Mouse (Mus musculus): ENCODE measurements around the gene Dop1b. TPM values are rescaled to one million over a fixed set of nuclear protein-coding genes. Genes with fewer than 3 reads are reported as not detected.

Dop1b gene
- total RNA-seq, 1 experiment, result 11.6 TPM

- Histone ChIP-seq H3K36me3 (ENCODE audit: control insufficient read depth, insufficient read depth, low read length, poor library complexity, severe bottlenecking) (0 out of 2 replicates have a peak, but pooled peaks cover 3% of the 10 kb centered on the region), H3K9me3 (ENCODE audit: control insufficient read depth, insufficient read depth, low read depth, low read length) (no peaks in the 10 kb centered on the region), H3K9ac (ENCODE audit: insufficient read depth, low read depth, low read length, poor library complexity, severe bottlenecking) (peak overlapping the region; percentile 98), H3K4me3 (ENCODE audit: insufficient read depth in 1 of 2, low read depth in 1 of 2, low read length in 2 of 2, poor library complexity in 1 of 2, severe bottlenecking in 1 of 2) (peak overlapping the region; percentile 91 to 92), H3K27ac (ENCODE audit: insufficient read depth, low read depth, low read length, poor library complexity, severe bottlenecking) (peak overlapping the region; percentile 85), H3K4me1 (ENCODE audit: control insufficient read depth in 2 of 2, insufficient read depth in 2 of 2, low read length in 2 of 2, poor library complexity in 1 of 2) (peaks cover 9 to 11% of the 10 kb centered on the region in 2 experiments; a peak in 3 of 4 replicates)
- in situ Hi-C loops (cut with MboI; ENCODE audit: low sequenced_read_pairs in 2 of 2, unreplicated experiment in 2 of 2), result no loop called here
- TF ChIP-seq CHD2 (IDR thresholded peaks at IDR 0.05; ENCODE audit: low read depth, low read length), result no peak
- no peak for TF ChIP-seq MAFK (IDR thresholded peaks at IDR 0.05; ENCODE audit: insufficient read depth, low read depth, low read length)
- TF ChIP-seq ZNF384 (IDR thresholded peaks at IDR 0.05; ENCODE audit: low read depth, low read length), result peak; percentile 82
- TF ChIP-seq ZC3H11A (IDR thresholded peaks at IDR 0.05; ENCODE audit: borderline replicate concordance, low read depth, low read length), result no peak
- no peak for DNase-seq (ENCODE audit: low read depth, low spot score)
Observed at GRCm38 (mm10) chr16:93832451-93833276, 121.0 kb downstream of the Dop1b start.

- Histone ChIP-seq H3K27ac (ENCODE audit: insufficient read depth, low read depth, low read length, poor library complexity, severe bottlenecking) (no peak overlapping the region), H3K36me3 (ENCODE audit: control insufficient read depth, insufficient read depth, low read length, poor library complexity, severe bottlenecking) (0 out of 2 replicates have a peak, but pooled peaks cover 3% of the 10 kb centered on the region), H3K9ac (ENCODE audit: insufficient read depth, low read depth, low read length, poor library complexity, severe bottlenecking) (peak overlapping the region; percentile 61; the same call in 1 of the 2 replicates), H3K4me1 (ENCODE audit: control insufficient read depth in 2 of 2, insufficient read depth in 2 of 2, low read length in 2 of 2, poor library complexity in 1 of 2) (peaks cover 9 to 12% of the 10 kb centered on the region in 2 experiments; a peak in 3 of 4 replicates), H3K4me3 (ENCODE audit: insufficient read depth in 1 of 2, low read depth in 1 of 2, low read length in 2 of 2, poor library complexity in 1 of 2, severe bottlenecking in 1 of 2) (peak overlapping the region; percentile 91 to 92; a peak in 3 of 4 replicates), H3K9me3 (ENCODE audit: control insufficient read depth, insufficient read depth, low read depth, low read length) (no peaks in the 10 kb centered on the region)
- no peak for DNase-seq (ENCODE audit: low read depth, low spot score)
- no peak for TF ChIP-seq MAFK (IDR thresholded peaks at IDR 0.05; ENCODE audit: insufficient read depth, low read depth, low read length)
- no peak for TF ChIP-seq HCFC1 (IDR thresholded peaks at IDR 0.05; ENCODE audit: borderline replicate concordance, insufficient read depth, low read length)
- no peak for TF ChIP-seq CHD2 (IDR thresholded peaks at IDR 0.05; ENCODE audit: low read depth, low read length)
- TF ChIP-seq ZNF384 (IDR thresholded peaks at IDR 0.05; ENCODE audit: low read depth, low read length), result no peak
- TF ChIP-seq ZC3H11A (IDR thresholded peaks at IDR 0.05; ENCODE audit: borderline replicate concordance, low read depth, low read length), result no peak
- in situ Hi-C loops (cut with MboI; ENCODE audit: low sequenced_read_pairs in 2 of 2, unreplicated experiment in 2 of 2), result no loop called here
Observed at GRCm38 (mm10) chr16:93833551-93833950, 121.8 kb downstream of the Dop1b start.

GRCm38 (mm10) chr16:93834076-93834475 is 122.4 kb downstream of the Dop1b start:
- TF ChIP-seq ZNF384 (IDR thresholded peaks at IDR 0.05; ENCODE audit: low read depth, low read length) (no peak), MAFK (IDR thresholded peaks at IDR 0.05; ENCODE audit: insufficient read depth, low read depth, low read length) (no peak)
- Histone ChIP-seq H3K27ac (ENCODE audit: insufficient read depth, low read depth, low read length, poor library complexity, severe bottlenecking) (no peak overlapping the region), H3K9ac (ENCODE audit: insufficient read depth, low read depth, low read length, poor library complexity, severe bottlenecking) (peak overlapping the region; percentile 61; the same call in 1 of the 2 replicates), H3K9me3 (ENCODE audit: control insufficient read depth, insufficient read depth, low read depth, low read length) (no peaks in the 10 kb centered on the region), H3K4me1 (ENCODE audit: control insufficient read depth in 2 of 2, insufficient read depth in 2 of 2, low read length in 2 of 2, poor library complexity in 1 of 2) (peaks cover 7 to 12% of the 10 kb centered on the region in 2 experiments; a peak in 3 of 4 replicates), H3K4me3 (ENCODE audit: insufficient read depth in 1 of 2, low read depth in 1 of 2, low read length in 2 of 2, poor library complexity in 1 of 2, severe bottlenecking in 1 of 2) (peak overlapping the region in 1 of 2 experiments; percentile 91; a peak in 1 of 4 replicates), H3K36me3 (ENCODE audit: control insufficient read depth, insufficient read depth, low read length, poor library complexity, severe bottlenecking) (0 out of 2 replicates have a peak, but pooled peaks cover 3% of the 10 kb centered on the region)
- in situ Hi-C loops (cut with MboI; ENCODE audit: low sequenced_read_pairs in 2 of 2, unreplicated experiment in 2 of 2), result no loop called here
- DNase-seq (ENCODE audit: low read depth, low spot score), result no peak

- peaks cover 4 to 17% of the 10 kb centered on the region in 2 experiments; a peak in 3 of 4 replicates for H3K4me1 ChIP-seq (ENCODE audit: control insufficient read depth in 2 of 2, insufficient read depth in 2 of 2, low read length in 2 of 2, poor library complexity in 1 of 2)
- no peak overlapping the region for H3K9ac ChIP-seq (ENCODE audit: insufficient read depth, low read depth, low read length, poor library complexity, severe bottlenecking)
- H3K27ac ChIP-seq (ENCODE audit: insufficient read depth, low read depth, low read length, poor library complexity, severe bottlenecking), result no peak overlapping the region
- no peak for TF ChIP-seq ZC3H11A (IDR thresholded peaks at IDR 0.05; ENCODE audit: borderline replicate concordance, low read depth, low read length)
- TF ChIP-seq HCFC1 (IDR thresholded peaks at IDR 0.05; ENCODE audit: borderline replicate concordance, insufficient read depth, low read length), result no peak
- TF ChIP-seq ZNF384 (IDR thresholded peaks at IDR 0.05; ENCODE audit: low read depth, low read length), result no peak
- no peak for TF ChIP-seq MAFK (IDR thresholded peaks at IDR 0.05; ENCODE audit: insufficient read depth, low read depth, low read length)
- TF ChIP-seq CHD2 (IDR thresholded peaks at IDR 0.05; ENCODE audit: low read depth, low read length), result no peak
- peaks cover 3% of the 10 kb centered on the region; the same call in 1 of the 2 replicates for H3K36me3 ChIP-seq (ENCODE audit: control insufficient read depth, insufficient read depth, low read length, poor library complexity, severe bottlenecking)
- DNase-seq (ENCODE audit: low read depth, low spot score), result no peak
- in situ Hi-C loops (cut with MboI; ENCODE audit: low sequenced_read_pairs in 2 of 2, unreplicated experiment in 2 of 2), result no loop called here
- H3K4me3 ChIP-seq (ENCODE audit: insufficient read depth in 1 of 2, low read depth in 1 of 2, low read length in 2 of 2, poor library complexity in 1 of 2, severe bottlenecking in 1 of 2), result no peak overlapping the region
- no peaks in the 10 kb centered on the region for H3K9me3 ChIP-seq (ENCODE audit: control insufficient read depth, insufficient read depth, low read depth, low read length)
Observed at GRCm38 (mm10) chr16:93839049-93839448, 127.3 kb downstream of the Dop1b start.

Measured in ES-E14 (cell line).